Mouse (Mus musculus) layer of hippocampus, postnatal 36 days (tissue): ENCODE measurements around the gene Stac3. TPM values are rescaled to one million over a fixed set of nuclear protein-coding genes. Genes with fewer than 3 reads are reported as not detected.
A peak's percentile ranks its signal among the peaks of the same experiment; 100 is the strongest.

Experiments
- DNase-seq, 2 experiments: peaks; one replicate each; pipeline ENCODE4 v3.0.0; 2022
- total RNA-seq, 2 experiments: library from RNA; stranded (reverse); gene quantifications; 2 replicates each; pipeline ENCODE4 v1.2.3; 2021

Stac3 gene
- total RNA-seq, 2 experiments from 2014 or later, result 3.0 to 3.7 TPM

- no peak for DNase-seq
Observed at GRCm38 (mm10) chr10:127526048-127526447, 24.6 kb downstream of the Stac3 start.

GRCm38 (mm10) chr10:127526681-127527080 lies 25.2 kb downstream of the Stac3 start:
- no peak for DNase-seq

- DNase-seq, result no peak
Observed at GRCm38 (mm10) chr10:127527481-127527880, 26.0 kb downstream of the Stac3 start.

GRCm38 (mm10) chr10:127530945-127531344 lies 29.5 kb downstream of the Stac3 start:
- no peak for DNase-seq

GRCm38 (mm10) chr10:127531548-127531947 lies 30.1 kb downstream of the Stac3 start:
- no peak for DNase-seq

- DNase-seq, result no peak
Observed at GRCm38 (mm10) chr10:127534036-127534928, 32.8 kb downstream of the Stac3 start, which contains the start of gene Nxph4. TSS of gene Nxph4 (minus strand) at chr10:127534559.

GRCm38 (mm10) chr10:127534929-127535384 lies 33.5 kb downstream of the Stac3 start:
- DNase-seq, result no peak

GRCm38 (mm10) chr10:127536586-127537314 lies 35.3 kb downstream of the Stac3 start:
- no peak for DNase-seq

- DNase-seq, result peak; percentile 76 to 81
Observed at GRCm38 (mm10) chr10:127537854-127538583, 36.5 kb downstream of the Stac3 start.

- DNase-seq, result no peak
Observed at GRCm38 (mm10) chr10:127541510-127541909, 40.0 kb downstream of the Stac3 start.

- DNase-seq, result peak in 1 of 2 experiments; percentile 57
Observed at GRCm38 (mm10) chr10:127542084-127542483, 40.6 kb downstream of the Stac3 start.

GRCm38 (mm10) chr10:127542720-127543119 lies 41.2 kb downstream of the Stac3 start:
- DNase-seq, result no peak

GRCm38 (mm10) chr10:127543916-127544315 lies 42.4 kb downstream of the Stac3 start:
- DNase-seq, result no peak

- DNase-seq, result no peak
Observed at GRCm38 (mm10) chr10:127544375-127544774, 42.9 kb downstream of the Stac3 start.

GRCm38 (mm10) chr10:127546505-127546904 lies 45.0 kb downstream of the Stac3 start:
- DNase-seq, result no peak

GRCm38 (mm10) chr10:127548236-127548635 lies 46.8 kb downstream of the Stac3 start:
- no peak for DNase-seq

GRCm38 (mm10) chr10:127549892-127550291 lies 48.4 kb downstream of the Stac3 start:
- no peak for DNase-seq

- DNase-seq, result no peak
Observed at GRCm38 (mm10) chr10:127555703-127556102, 54.2 kb downstream of the Stac3 start.

GRCm38 (mm10) chr10:127557397-127557796 lies 55.9 kb downstream of the Stac3 start:
- DNase-seq, result no peak
